Mouse (Mus musculus) lung, embryonic 14.5 days (tissue): ENCODE data around the gene Gas1. TPM values are rescaled to one million over a fixed set of nuclear protein-coding genes. Genes with fewer than 3 reads are reported as not detected.
A peak's percentile ranks its signal among the peaks of the same experiment; 100 is the strongest.

Source experiments
- ATAC-seq: fragments of 200-750 bp; cut with Nextera tagmentation; 2 replicates; pipeline ENCODE4 v1.8.0; 2017; ENCODE audit warnings: mild to moderate bottlenecking, moderate TSS enrichment, moderate library complexity; ENCODE audit not compliant: insufficient read depth
- DNase-seq: peaks from one replicate; pipeline ENCODE4 v3.0.0-alpha.2; 2015
- H3K27ac ChIP-seq: fragments of 300-500 bp; sonication (generic); 2 replicates; pipeline ENCODE4 v1.5.1; 2014; ENCODE audit warnings: low read depth, mild to moderate bottlenecking, moderate library complexity
- H3K27me3 ChIP-seq: fragments of 300-500 bp; sonication (generic); 2 replicates; pipeline ENCODE4 v1.6.1; 2014; ENCODE audit warnings: low read length, control low read depth; ENCODE audit not compliant: insufficient read depth
- H3K36me3 ChIP-seq: fragments of 300-500 bp; sonication (generic); 2 replicates; pipeline ENCODE4 v1.6.1; 2014; ENCODE audit warnings: control low read depth; ENCODE audit not compliant: insufficient read depth
- H3K4me1 ChIP-seq: fragments of 300-500 bp; sonication (generic); 2 replicates; pipeline ENCODE4 v1.6.1; 2014; ENCODE audit warnings: antibody characterized with exemption, control low read depth; ENCODE audit not compliant: insufficient read depth
- H3K4me2 ChIP-seq: fragments of 300-500 bp; sonication (generic); 2 replicates; pipeline ENCODE4 v1.6.1; 2014; ENCODE audit warnings: mild to moderate bottlenecking
- H3K4me3 ChIP-seq: fragments of 300-500 bp; sonication (generic); 2 replicates; pipeline ENCODE4 v1.5.1; 2014; ENCODE audit warnings: low read depth, low read length
- H3K9ac ChIP-seq: fragments of 300-500 bp; sonication (generic); 2 replicates; pipeline ENCODE4 v1.6.1; 2014
- H3K9me3 ChIP-seq: fragments of 300-500 bp; sonication (generic); 2 replicates; pipeline ENCODE4 v1.6.1; 2016; ENCODE audit warnings: low read depth, low read length, control low read depth
- CTCF ChIP-seq: IDR thresholded peaks from 2 replicates; pipeline ENCODE4 v1.5.1; 2016; ENCODE audit warnings: antibody characterized with exemption, low read depth
- WGBS: fragments of 180-500 bp; shearing (Covaris S2); extraction: QIAGEN DNeasy Blood & Tissue Kit; methylation state at CpG from one replicate; pipeline ENCODE4 v1.1.7; 2014; 5-methylcytosine and 5-hydroxymethylcytosine counted together
- polyA plus RNA-seq: library from polyadenylated mRNA; unstranded; fragments of >200 nt; fragmentation: Nextera tagmentation; extraction: Ambion mirVana; gene quantifications from 2 replicates; pipeline ENCODE4 v1.2.1, GENCODE M21; 2014

Gene Gas1
- polyA plus RNA-seq, 1 experiment from 2014 or later = 31.0 TPM

- Histone ChIP-seq H3K4me1 (no peaks in the 10 kb centered on the region), H3K36me3 (no peaks in the 10 kb centered on the region), H3K27ac (no peak overlapping the region), H3K27me3 (no peaks in the 10 kb centered on the region), H3K9ac (no peak overlapping the region), H3K4me3 (no peak overlapping the region), H3K4me2 (no peak overlapping the region), H3K9me3 (peaks cover 5% of the 10 kb centered on the region; the same call in 1 of the 2 replicates)
- no peak for TF ChIP-seq CTCF
- DNase-seq (no peak), ATAC-seq (no peak)
- 88% methylated on average over 6 of the region's 6 CpGs for WGBS
Measured at GRCm38 (mm10) chr13:60207135-60207601, 30.0 kb upstream of the Gas1 start.

GRCm38 (mm10) chr13:60204746-60205145, 27.6 kb upstream of the Gas1 start:
- TF ChIP-seq CTCF = no peak
- no peaks in the 10 kb centered on the region for H3K27me3 ChIP-seq
- H3K9ac ChIP-seq = no peak overlapping the region
- H3K4me1 ChIP-seq = no peaks in the 10 kb centered on the region
- H3K27ac ChIP-seq = no peak overlapping the region
- no peaks in the 10 kb centered on the region for H3K36me3 ChIP-seq
- no peak overlapping the region for H3K4me2 ChIP-seq
- no peak for ATAC-seq
- H3K9me3 ChIP-seq = no peaks in the 10 kb centered on the region
- H3K4me3 ChIP-seq = no peak overlapping the region
- no peak for DNase-seq
- 74% methylated on average over 6 of the region's 6 CpGs for WGBS

- Histone ChIP-seq H3K27me3 (no peaks in the 10 kb centered on the region), H3K4me2 (no peak overlapping the region), H3K4me3 (no peak overlapping the region), H3K36me3 (no peaks in the 10 kb centered on the region), H3K27ac (no peak overlapping the region), H3K4me1 (no peaks in the 10 kb centered on the region), H3K9me3 (no peaks in the 10 kb centered on the region), H3K9ac (no peak overlapping the region)
- ATAC-seq = peak; percentile 52
- 15% methylated on average over 6 of the region's 6 CpGs for WGBS
- DNase-seq = peak; percentile 51
- TF ChIP-seq CTCF = no peak
Measured at GRCm38 (mm10) chr13:60193273-60193672, 16.1 kb upstream of the Gas1 start.

- WGBS = 47% methylated on average over 10 of the region's 10 CpGs
- no peaks in the 10 kb centered on the region for H3K27me3 ChIP-seq
- no peak overlapping the region for H3K4me2 ChIP-seq
- DNase-seq (no peak), ATAC-seq (no peak)
- H3K9ac ChIP-seq = no peak overlapping the region
- no peaks in the 10 kb centered on the region for H3K9me3 ChIP-seq
- no peak overlapping the region for H3K27ac ChIP-seq
- H3K4me1 ChIP-seq = no peaks in the 10 kb centered on the region
- no peak overlapping the region for H3K4me3 ChIP-seq
- no peaks in the 10 kb centered on the region for H3K36me3 ChIP-seq
- TF ChIP-seq CTCF = no peak
Measured at GRCm38 (mm10) chr13:60189923-60190322, 12.8 kb upstream of the Gas1 start.

- Histone ChIP-seq H3K4me2 (no peak overlapping the region), H3K27ac (no peak overlapping the region), H3K4me3 (no peak overlapping the region), H3K27me3 (no peaks in the 10 kb centered on the region), H3K9ac (no peak overlapping the region), H3K36me3 (no peaks in the 10 kb centered on the region), H3K9me3 (no peaks in the 10 kb centered on the region), H3K4me1 (no peaks in the 10 kb centered on the region)
- 73% methylated on average over 8 of the region's 8 CpGs for WGBS
- DNase-seq (no peak), ATAC-seq (no peak)
- TF ChIP-seq CTCF = no peak
Measured at GRCm38 (mm10) chr13:60188952-60189351, 11.8 kb upstream of the Gas1 start.

- Histone ChIP-seq H3K4me3 (no peak overlapping the region), H3K27ac (no peak overlapping the region), H3K4me1 (no peaks in the 10 kb centered on the region), H3K27me3 (no peaks in the 10 kb centered on the region), H3K9ac (no peak overlapping the region), H3K4me2 (no peak overlapping the region), H3K9me3 (no peaks in the 10 kb centered on the region), H3K36me3 (no peaks in the 10 kb centered on the region)
- DNase-seq (no peak), ATAC-seq (no peak)
- WGBS = 75% methylated on average over 2 of the region's 2 CpGs
- TF ChIP-seq CTCF = no peak
Measured at GRCm38 (mm10) chr13:60187276-60187675, 10.1 kb upstream of the Gas1 start.

- H3K27me3 ChIP-seq = no peaks in the 10 kb centered on the region
- TF ChIP-seq CTCF = no peak
- no peak overlapping the region for H3K4me3 ChIP-seq
- no peak for DNase-seq
- H3K9ac ChIP-seq = no peak overlapping the region
- ATAC-seq = no peak
- no peaks in the 10 kb centered on the region for H3K9me3 ChIP-seq
- H3K4me1 ChIP-seq = no peaks in the 10 kb centered on the region
- H3K4me2 ChIP-seq = no peak overlapping the region
- no peaks in the 10 kb centered on the region for H3K36me3 ChIP-seq
- 42% methylated on average over 4 of the region's 4 CpGs for WGBS
- no peak overlapping the region for H3K27ac ChIP-seq
Measured at GRCm38 (mm10) chr13:60182346-60182745, 5.2 kb upstream of the Gas1 start.

GRCm38 (mm10) chr13:60179641-60180040, 2.5 kb upstream of the Gas1 start:
- no peak overlapping the region for H3K9ac ChIP-seq
- no peaks in the 10 kb centered on the region for H3K4me1 ChIP-seq
- TF ChIP-seq CTCF = no peak
- no peak for DNase-seq
- H3K27ac ChIP-seq = no peak overlapping the region
- WGBS = 67% methylated on average over 4 of the region's 4 CpGs
- no peaks in the 10 kb centered on the region for H3K9me3 ChIP-seq
- H3K27me3 ChIP-seq = peaks cover 19% of the 10 kb centered on the region; the same call in 1 of the 2 replicates
- ATAC-seq = no peak
- H3K4me2 ChIP-seq = no peak overlapping the region
- H3K36me3 ChIP-seq = no peaks in the 10 kb centered on the region
- H3K4me3 ChIP-seq = no peak overlapping the region
